Mouse (Mus musculus) spleen, adult 2 months (tissue): ENCODE measurements around the gene AC161166.1.

Experiments used
- CTCF ChIP-seq: fragments of 200-500 bp; IDR thresholded peaks from 2 replicates; pipeline ENCODE4 v1.5.1; 2011; ENCODE audit warnings: mild to moderate bottlenecking, inconsistent platforms; ENCODE audit not compliant: insufficient read depth, insufficient read length, insufficient replicate concordance; ENCODE audit errors: extremely low read depth
- POLR2A ChIP-seq: fragments of 200-500 bp; IDR thresholded peaks from 2 replicates; pipeline ENCODE4 v1.6.1; 2011; ENCODE audit warnings: low read depth, low read length, inconsistent platforms

- TF ChIP-seq POLR2A, result no peak
- TF ChIP-seq CTCF, result no peak
Measured at GRCm38 (mm10) chr7:24517654-24518053, 5.4 kb upstream of the AC161166.1 start.
